Mouse (Mus musculus) midbrain, embryonic 12.5 days (tissue): ENCODE measurements at regions not wholly inside any gene's neighbourhood (a gene's known extent, or its start where the extent isn't known, plus 50 kb on each side); places are given as distances from the start of the nearest gene placed in this dataset.

ENCODE experiments used
- ATAC-seq: fragments of 200-750 bp; cut with Nextera tagmentation; 2 replicates; pipeline ENCODE4 v1.8.0; 2017; ENCODE audit warnings: low read depth, moderate TSS enrichment, moderate library complexity; ENCODE audit not compliant: low FRiP score
- H3K27ac ChIP-seq: fragments of 300-500 bp; sonication (generic); replicated peaks from 2 replicates; pipeline ENCODE4 v1.5.1; 2016; ENCODE audit warnings: mild to moderate bottlenecking
- H3K27me3 ChIP-seq: fragments of 300-500 bp; sonication (generic); 2 replicates; pipeline ENCODE4 v1.6.1; 2016; ENCODE audit warnings: mild to moderate bottlenecking
- H3K36me3 ChIP-seq: fragments of 300-500 bp; sonication (generic); 2 replicates; pipeline ENCODE4 v1.6.1; 2016
- H3K4me1 ChIP-seq: fragments of 300-500 bp; sonication (generic); 2 replicates; pipeline ENCODE4 v1.6.1; 2016
- H3K4me2 ChIP-seq: fragments of 300-500 bp; sonication (generic); replicated peaks from 2 replicates; pipeline ENCODE4 v1.6.1; 2016; ENCODE audit warnings: mild to moderate bottlenecking, moderate library complexity
- H3K4me3 ChIP-seq: fragments of 300-500 bp; sonication (generic); 2 replicates; pipeline ENCODE4 v1.5.1; 2016; ENCODE audit warnings: mild to moderate bottlenecking
- H3K9ac ChIP-seq: fragments of 300-500 bp; sonication (generic); replicated peaks from 2 replicates; pipeline ENCODE4 v1.6.1; 2016; ENCODE audit warnings: mild to moderate bottlenecking, moderate library complexity
- H3K9me3 ChIP-seq: fragments of 300-500 bp; sonication (generic); 2 replicates; pipeline ENCODE4 v1.6.1; 2016; ENCODE audit warnings: mild to moderate bottlenecking
- WGBS: fragments of 180-500 bp; shearing (Covaris S2); methylation state at CpG from one replicate; pipeline ENCODE4 v1.1.7; 2016; 5-methylcytosine and 5-hydroxymethylcytosine counted together

GRCm38 (mm10) chr1:177605353-177605969, 124.2 kb upstream of the 1700016C15Rik start:
- no peak overlapping the region for H3K4me2 ChIP-seq
- H3K4me1 ChIP-seq: peaks cover 9% of the 10 kb centered on the region; the same call in 1 of the 2 replicates
- H3K27me3 ChIP-seq: no peaks in the 10 kb centered on the region
- no peaks in the 10 kb centered on the region for H3K36me3 ChIP-seq
- H3K9ac ChIP-seq: no peak overlapping the region
- H3K4me3 ChIP-seq: no peak overlapping the region
- no peaks in the 10 kb centered on the region for H3K9me3 ChIP-seq
- WGBS: 14% methylated on average over 6 of the region's 6 CpGs
- H3K27ac ChIP-seq: peak overlapping the region; percentile 35; the same call in 1 of the 2 replicates
- ATAC-seq: peak; percentile 76

- Histone ChIP-seq H3K27ac (no peak overlapping the region), H3K36me3 (no peaks in the 10 kb centered on the region), H3K9ac (no peak overlapping the region), H3K4me2 (no peak overlapping the region), H3K9me3 (no peaks in the 10 kb centered on the region), H3K4me1 (peaks cover 13% of the 10 kb centered on the region), H3K4me3 (no peak overlapping the region), H3K27me3 (no peaks in the 10 kb centered on the region)
- WGBS: 82% methylated on average over 2 of the region's 2 CpGs
- ATAC-seq: no peak
Measured at GRCm38 (mm10) chr1:177607565-177607964, 122.0 kb upstream of the 1700016C15Rik start.

GRCm38 (mm10) chr1:177608551-177609020, 121.0 kb upstream of the 1700016C15Rik start:
- Histone ChIP-seq H3K4me3 (no peak overlapping the region), H3K9ac (no peak overlapping the region), H3K36me3 (no peaks in the 10 kb centered on the region), H3K4me1 (peaks cover 19% of the 10 kb centered on the region), H3K9me3 (no peaks in the 10 kb centered on the region), H3K27ac (no peak overlapping the region), H3K27me3 (no peaks in the 10 kb centered on the region), H3K4me2 (no peak overlapping the region)
- 86% methylated on average over 18 of the region's 18 CpGs for WGBS
- no peak for ATAC-seq

- H3K4me2 ChIP-seq: no peak overlapping the region
- H3K9me3 ChIP-seq: no peaks in the 10 kb centered on the region
- H3K9ac ChIP-seq: no peak overlapping the region
- H3K36me3 ChIP-seq: no peaks in the 10 kb centered on the region
- no peaks in the 10 kb centered on the region for H3K27me3 ChIP-seq
- no peak overlapping the region for H3K27ac ChIP-seq
- ATAC-seq: no peak
- WGBS: 87% methylated on average over 2 of the region's 2 CpGs
- H3K4me1 ChIP-seq: peaks cover 19% of the 10 kb centered on the region
- no peak overlapping the region for H3K4me3 ChIP-seq
Measured at GRCm38 (mm10) chr1:177609226-177609625, 120.4 kb upstream of the 1700016C15Rik start.

GRCm38 (mm10) chr1:177609683-177610082, 119.9 kb upstream of the 1700016C15Rik start:
- Histone ChIP-seq H3K4me2 (no peak overlapping the region), H3K36me3 (no peaks in the 10 kb centered on the region), H3K4me3 (no peak overlapping the region), H3K27me3 (no peaks in the 10 kb centered on the region), H3K9me3 (no peaks in the 10 kb centered on the region), H3K27ac (no peak overlapping the region), H3K9ac (no peak overlapping the region), H3K4me1 (peaks cover 19% of the 10 kb centered on the region)
- WGBS: 75% methylated on average over 5 of the region's 5 CpGs
- no peak for ATAC-seq

- Histone ChIP-seq H3K27me3 (no peaks in the 10 kb centered on the region), H3K36me3 (no peaks in the 10 kb centered on the region), H3K4me2 (no peak overlapping the region), H3K9me3 (no peaks in the 10 kb centered on the region), H3K9ac (no peak overlapping the region), H3K4me3 (no peak overlapping the region), H3K27ac (no peak overlapping the region), H3K4me1 (peaks cover 19% of the 10 kb centered on the region)
- 67% methylated on average over 2 of the region's 2 CpGs for WGBS
- ATAC-seq: no peak
Measured at GRCm38 (mm10) chr1:177610156-177610555, 119.5 kb upstream of the 1700016C15Rik start.

GRCm38 (mm10) chr1:177612546-177612945, 117.1 kb upstream of the 1700016C15Rik start:
- peak; percentile 57; the same call in 1 of the 2 replicates for ATAC-seq
- Histone ChIP-seq H3K9ac (no peak overlapping the region), H3K4me3 (no peak overlapping the region), H3K27me3 (no peaks in the 10 kb centered on the region), H3K4me1 (peaks cover 12% of the 10 kb centered on the region), H3K36me3 (no peaks in the 10 kb centered on the region), H3K27ac (no peak overlapping the region), H3K4me2 (no peak overlapping the region), H3K9me3 (no peaks in the 10 kb centered on the region)
- 35% methylated on average over 7 of the region's 7 CpGs for WGBS

GRCm38 (mm10) chr1:177615609-177616008, 114.0 kb upstream of the 1700016C15Rik start:
- no peaks in the 10 kb centered on the region for H3K36me3 ChIP-seq
- WGBS: 95% methylated on average over 9 of the region's 9 CpGs

GRCm38 (mm10) chr1:177616335-177617239, 113.0 kb upstream of the 1700016C15Rik start:
- no peaks in the 10 kb centered on the region for H3K9me3 ChIP-seq
- no peak overlapping the region for H3K9ac ChIP-seq
- no peaks in the 10 kb centered on the region for H3K27me3 ChIP-seq
- WGBS: 82% methylated on average over 24 of the region's 24 CpGs
- peaks cover 10% of the 10 kb centered on the region for H3K4me1 ChIP-seq
- H3K4me3 ChIP-seq: no peak overlapping the region
- ATAC-seq: 0 out of 2 replicates have a peak, but pooled peaks have one; percentile 24
- no peak overlapping the region for H3K4me2 ChIP-seq
- no peaks in the 10 kb centered on the region for H3K36me3 ChIP-seq
- no peak overlapping the region for H3K27ac ChIP-seq

More at GRCm38 (mm10) chr1:177615609-177616008, 114.0 kb upstream of the 1700016C15Rik start:
- no peak for ATAC-seq
- Histone ChIP-seq H3K9me3 (no peaks in the 10 kb centered on the region), H3K4me2 (no peak overlapping the region), H3K4me3 (no peak overlapping the region), H3K9ac (no peak overlapping the region), H3K27ac (no peak overlapping the region), H3K27me3 (no peaks in the 10 kb centered on the region), H3K4me1 (peaks cover 9% of the 10 kb centered on the region)

GRCm38 (mm10) chr1:177620501-177621099, 109.0 kb upstream of the 1700016C15Rik start:
- ATAC-seq: no peak
- Histone ChIP-seq H3K27me3 (no peaks in the 10 kb centered on the region), H3K4me2 (no peak overlapping the region), H3K4me3 (no peak overlapping the region), H3K9me3 (no peaks in the 10 kb centered on the region), H3K9ac (no peak overlapping the region), H3K36me3 (no peaks in the 10 kb centered on the region), H3K27ac (no peak overlapping the region), H3K4me1 (peaks cover 18% of the 10 kb centered on the region)
- 83% methylated on average over 15 of the region's 15 CpGs for WGBS

GRCm38 (mm10) chr1:177621854-177622590, 107.6 kb upstream of the 1700016C15Rik start:
- no peak overlapping the region for H3K4me2 ChIP-seq
- H3K27me3 ChIP-seq: no peaks in the 10 kb centered on the region
- H3K4me3 ChIP-seq: no peak overlapping the region
- H3K9me3 ChIP-seq: no peaks in the 10 kb centered on the region
- H3K36me3 ChIP-seq: no peaks in the 10 kb centered on the region
- peak; percentile 31; the same call in 1 of the 2 replicates for ATAC-seq
- H3K27ac ChIP-seq: no peak overlapping the region
- H3K9ac ChIP-seq: no peak overlapping the region
- WGBS: 65% methylated on average over 17 of the region's 17 CpGs
- peaks cover 18% of the 10 kb centered on the region for H3K4me1 ChIP-seq
